Comparison of ENCODE assay signal across 36 mouse cellular contexts in genomic region chr4:102969599-102969998, GRCm38 (mm10). TPM values are rescaled to one million over a fixed set of nuclear protein-coding genes. Genes with fewer than 3 reads are reported as not detected.
"Had no signal": no experiment of that assay in that cellular context is flagged by ENCODE, and none has a peak within 500 bp of the region (broad histone marks: within the 10 kb centered on the region; RNA-seq: fewer than 3 reads in every experiment).

No protein-coding gene starts in this region.

- H3K4me3 ChIP-seq: embryonic facial prominence, embryonic 10.5 days; embryonic facial prominence, embryonic 12.5 days; embryonic facial prominence, embryonic 13.5 days; embryonic facial prominence, embryonic 15.5 days; erythroblast, embryonic 14.5 days; forebrain, embryonic 10.5 days; forebrain, embryonic 12.5 days; forebrain, embryonic 13.5 days; forebrain, embryonic 15.5 days; gastrocnemius, adult 2 months; heart, adult 2 months had no signal

- DNase-seq: cerebellum, adult 2 months; cerebellum, adult 8-10 months; cerebellum, adult 9-10 months; cerebellum, adult 9-11 months; cerebellum, postnatal 10 days; cerebellum, postnatal 14 days; cerebellum, postnatal 25 days; cerebellum, postnatal 36 days; embryo, embryonic 11 days; forebrain, postnatal 0 days; gastrocnemius, adult 2 months; gastrocnemius, postnatal 10 days; gastrocnemius, postnatal 14 days; gastrocnemius, postnatal 25 days; gastrocnemius, postnatal 36 days; heart, adult 18-20 months; heart, adult 2 months had no signal

- H3K27ac ChIP-seq: embryonic facial prominence, embryonic 10.5 days; embryonic facial prominence, embryonic 12.5 days; embryonic facial prominence, embryonic 13.5 days; embryonic facial prominence, embryonic 15.5 days; forebrain, embryonic 10.5 days; forebrain, embryonic 12.5 days; forebrain, embryonic 13.5 days; forebrain, embryonic 15.5 days; gastrocnemius, adult 2 months; heart, adult 2 months had no signal

- H3K4me1 ChIP-seq: embryonic facial prominence, embryonic 12.5 days; embryonic facial prominence, embryonic 13.5 days; embryonic facial prominence, embryonic 15.5 days; forebrain, embryonic 12.5 days; forebrain, embryonic 13.5 days; forebrain, embryonic 15.5 days had no signal

- ATAC-seq: forebrain, embryonic 13.5 days; forebrain, embryonic 14.5 days; forebrain, embryonic 15.5 days; forebrain, embryonic 16.5 days; forebrain, postnatal 0 days had no signal

- H3K9me3 ChIP-seq: embryonic facial prominence, embryonic 10.5 days; embryonic facial prominence, embryonic 12.5 days; embryonic facial prominence, embryonic 13.5 days; embryonic facial prominence, embryonic 15.5 days; forebrain, embryonic 10.5 days; forebrain, embryonic 12.5 days; forebrain, embryonic 13.5 days; forebrain, embryonic 15.5 days had no signal

- H3K9ac ChIP-seq: embryonic facial prominence, embryonic 12.5 days; embryonic facial prominence, embryonic 13.5 days; embryonic facial prominence, embryonic 15.5 days; forebrain, embryonic 12.5 days; forebrain, embryonic 13.5 days; forebrain, embryonic 15.5 days; forebrain, postnatal 0 days had no signal

- H3K27me3 ChIP-seq: embryonic facial prominence, embryonic 12.5 days; embryonic facial prominence, embryonic 13.5 days; embryonic facial prominence, embryonic 15.5 days had no signal

- H3K4me2 ChIP-seq: embryonic facial prominence, embryonic 12.5 days; embryonic facial prominence, embryonic 13.5 days; embryonic facial prominence, embryonic 15.5 days; forebrain, embryonic 12.5 days; forebrain, embryonic 13.5 days; forebrain, embryonic 15.5 days had no signal

- H3K36me3 ChIP-seq: embryonic facial prominence, embryonic 10.5 days; embryonic facial prominence, embryonic 12.5 days; embryonic facial prominence, embryonic 13.5 days; embryonic facial prominence, embryonic 15.5 days; forebrain, embryonic 10.5 days; forebrain, embryonic 12.5 days had no signal

RNA-seq across cellular contexts. Expression of gene Tctex1d1, which starts 8.8 kb away (rescaled TPM):
- total RNA-seq: gastrocnemius, adult 18-20 months; gastrocnemius, adult 2 months; gastrocnemius, adult 8-10 months; gastrocnemius, postnatal 10 days; gastrocnemius, postnatal 14 days; gastrocnemius, postnatal 25 days; heart, adult 18-20 months; heart, adult 2 months had no signal
- polyA plus RNA-seq: erythroblast, embryonic 14.5 days had no signal

RNA-seq across cellular contexts. Expression of gene Insl5, which starts 57.0 kb away (rescaled TPM):
- total RNA-seq: common myeloid progenitor, adult 5-6 weeks; gastrocnemius, adult 18-20 months; gastrocnemius, adult 2 months; gastrocnemius, adult 8-10 months; gastrocnemius, postnatal 10 days; gastrocnemius, postnatal 14 days; gastrocnemius, postnatal 25 days; gastrocnemius, postnatal 36 days; gastrocnemius, postnatal 4 days; granulocyte monocyte progenitor cell, adult 5-6 weeks; heart, adult 18-20 months; heart, adult 2 months had no signal
- polyA plus RNA-seq: embryonic facial prominence, embryonic 13.5 days; embryonic facial prominence, embryonic 14.5 days; embryonic facial prominence, embryonic 15.5 days; erythroblast, embryonic 14.5 days; forebrain, embryonic 10.5 days; forebrain, embryonic 11.5 days; forebrain, embryonic 12.5 days; forebrain, embryonic 14.5 days; forebrain, embryonic 15.5 days; forebrain, postnatal 0 days; gonadal fat pad, adult 2 months; heart, adult 2 months had no signal
